Mouse (Mus musculus): ENCODE results near the gene Fam71a.

- TF ChIP-seq CTCF (IDR thresholded peaks at IDR 0.05; ENCODE audit: insufficient read depth, low read depth, low read length), result peak; percentile 72
- TF ChIP-seq POLR2A (IDR thresholded peaks at IDR 0.05; ENCODE audit: insufficient read depth, low read depth, low read length), result no peak
These were observed 38.6 kb downstream of the Fam71a start for GRCm38 (mm10) chr1:191125811-191126638.

Measured in olfactory bulb, adult 2 months (tissue).